Mouse (Mus musculus): Measurements from ENCODE around the gene Fbxo11.
"Not testable (repeated sequence)": the region's sequence is repeated elsewhere in the genome, so short reads cannot be mapped to it uniquely, and the experiment has no call there.

DNA sequence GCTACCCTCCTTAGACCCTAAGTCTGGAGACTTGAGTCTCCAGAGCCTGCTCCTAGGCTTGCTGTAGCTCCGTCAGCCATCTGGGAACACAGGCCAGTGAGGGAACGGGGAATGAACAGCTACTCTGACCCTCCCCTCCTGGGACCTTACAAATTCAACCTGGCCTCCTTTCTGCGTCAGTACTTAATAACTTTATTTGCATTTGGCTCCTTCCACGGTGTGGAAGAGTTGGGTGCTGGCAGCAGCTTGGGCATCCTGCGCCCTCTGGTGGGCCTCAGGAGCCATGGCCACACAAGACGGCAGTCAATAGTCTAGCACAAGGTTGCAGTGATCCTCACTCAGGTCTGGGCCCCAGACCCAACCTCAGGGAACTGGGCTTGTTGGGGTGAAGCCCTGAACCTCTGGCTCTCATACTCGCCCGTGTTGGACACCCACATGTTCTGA lies 96.6 kb downstream of the Fbxo11 start:
- TF ChIP-seq POLR2A (IDR thresholded peaks at IDR 0.05; ENCODE audit: extremely low read depth, insufficient read depth, low read length); CTCF (IDR thresholded peaks at IDR 0.05; ENCODE audit: low read depth, low read length): not testable (repeated sequence)
